Mouse (Mus musculus): ENCODE results near the gene Cpsf6. TPM values are rescaled to one million over a fixed set of nuclear protein-coding genes. Genes with fewer than 3 reads are reported as not detected.

Gene Cpsf6
- polyA plus RNA-seq, 1 experiment, result 57.9 TPM

- no peak overlapping the region for H3K4me3 ChIP-seq (ENCODE audit: insufficient read depth, low read length)
- TF ChIP-seq CTCF (IDR thresholded peaks at IDR 0.05; ENCODE audit: low read depth, low read length), result no peak
- TF ChIP-seq POLR2A (IDR thresholded peaks at IDR 0.05; ENCODE audit: borderline replicate concordance, low read depth, low read length), result no peak
- H3K4me1 ChIP-seq (ENCODE audit: control insufficient read depth, insufficient read depth, low read length), result peaks cover 4% of the 10 kb centered on the region
- no peak overlapping the region for H3K27ac ChIP-seq (ENCODE audit: insufficient read depth, low read depth, low read length)
These were observed 67.6 kb downstream of the Cpsf6 start for GRCm38 (mm10) chr10:117312168-117312567.

GRCm38 (mm10) chr10:117304371-117304770 lies 75.4 kb downstream of the Cpsf6 start:
- no peak overlapping the region for H3K4me3 ChIP-seq (ENCODE audit: insufficient read depth, low read length)
- no peak for TF ChIP-seq POLR2A (IDR thresholded peaks at IDR 0.05; ENCODE audit: borderline replicate concordance, low read depth, low read length)
- TF ChIP-seq CTCF (IDR thresholded peaks at IDR 0.05; ENCODE audit: low read depth, low read length), result no peak
- peak overlapping the region; percentile 100 for H3K27ac ChIP-seq (ENCODE audit: insufficient read depth, low read depth, low read length)
- peaks cover 55% of the 10 kb centered on the region for H3K4me1 ChIP-seq (ENCODE audit: control insufficient read depth, insufficient read depth, low read length)

- H3K4me1 ChIP-seq (ENCODE audit: control insufficient read depth, insufficient read depth, low read length), result peaks cover 74% of the 10 kb centered on the region
- TF ChIP-seq CTCF (IDR thresholded peaks at IDR 0.05; ENCODE audit: low read depth, low read length) (no peak), POLR2A (IDR thresholded peaks at IDR 0.05; ENCODE audit: borderline replicate concordance, low read depth, low read length) (no peak)
- peak overlapping the region; percentile 100 for H3K27ac ChIP-seq (ENCODE audit: insufficient read depth, low read depth, low read length)
- H3K4me3 ChIP-seq (ENCODE audit: insufficient read depth, low read length), result no peak overlapping the region
These were observed 78.1 kb downstream of the Cpsf6 start for GRCm38 (mm10) chr10:117301688-117302087.

DNA sequence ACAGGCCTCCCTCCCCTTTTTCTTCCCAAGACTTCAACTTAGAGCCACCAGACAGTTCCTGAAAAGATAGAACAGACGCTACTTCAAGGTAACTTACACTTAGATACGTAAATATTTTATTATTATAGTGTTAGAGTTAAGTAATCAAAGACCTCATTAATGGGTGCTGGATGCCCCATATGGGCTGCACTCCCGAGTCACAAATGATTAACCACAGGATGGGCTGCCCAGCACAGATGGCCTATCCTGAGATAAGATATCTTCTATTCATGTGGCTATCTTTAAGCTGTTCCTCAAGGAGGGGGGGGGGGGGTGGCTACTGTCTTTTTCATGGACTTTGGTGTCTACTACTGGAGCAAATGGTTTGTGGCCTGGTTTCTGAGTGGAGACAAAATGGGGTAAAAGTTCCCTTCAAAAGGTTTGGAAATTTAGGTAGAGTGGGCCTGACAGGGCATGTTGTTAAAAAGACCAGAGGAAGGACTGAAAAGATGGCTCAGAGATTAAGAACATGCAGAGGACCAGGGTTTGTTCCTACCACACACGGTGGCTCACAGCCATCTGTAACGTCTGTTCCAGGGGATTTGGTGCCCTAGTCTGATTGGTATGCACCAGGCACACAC lies 79.8 kb downstream of the Cpsf6 start:
- H3K4me1 ChIP-seq (ENCODE audit: control insufficient read depth, insufficient read depth, low read length), result peaks cover 80% of the 10 kb centered on the region
- H3K27ac ChIP-seq (ENCODE audit: insufficient read depth, low read depth, low read length), result peak overlapping the region; percentile 100
- H3K4me3 ChIP-seq (ENCODE audit: insufficient read depth, low read length), result no peak overlapping the region

DNA sequence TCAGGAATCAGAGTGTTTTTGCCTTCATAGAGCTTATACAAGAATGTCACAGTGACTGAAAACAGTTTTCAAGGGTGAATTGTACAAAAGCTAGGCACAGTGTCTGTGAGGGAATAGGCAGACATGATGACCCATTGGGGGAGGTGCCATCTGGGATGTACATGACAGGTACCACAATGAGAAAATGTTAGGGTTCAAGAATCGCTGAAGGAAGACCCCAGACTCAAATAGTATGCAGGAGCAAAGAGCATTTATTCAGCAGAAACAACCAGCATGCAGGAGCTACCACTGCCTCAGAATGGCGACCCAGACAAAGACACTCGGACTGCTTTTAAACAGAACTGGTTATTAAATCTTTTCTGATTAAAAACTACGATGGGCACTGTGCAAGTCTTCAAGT lies 80.7 kb downstream of the Cpsf6 start:
- H3K4me3 ChIP-seq (ENCODE audit: insufficient read depth, low read length), result no peak overlapping the region
- H3K27ac ChIP-seq (ENCODE audit: insufficient read depth, low read depth, low read length), result peak overlapping the region; percentile 3; the same call in 1 of the 2 replicates
- H3K4me1 ChIP-seq (ENCODE audit: control insufficient read depth, insufficient read depth, low read length), result peaks cover 74% of the 10 kb centered on the region
- TF ChIP-seq POLR2A (IDR thresholded peaks at IDR 0.05; ENCODE audit: borderline replicate concordance, low read depth, low read length), result no peak
- TF ChIP-seq CTCF (IDR thresholded peaks at IDR 0.05; ENCODE audit: low read depth, low read length), result no peak

More for the DNA sequence above, 79.8 kb downstream of the Cpsf6 start:
- TF ChIP-seq CTCF (IDR thresholded peaks at IDR 0.05; ENCODE audit: low read depth, low read length), result no peak
- TF ChIP-seq POLR2A (IDR thresholded peaks at IDR 0.05; ENCODE audit: borderline replicate concordance, low read depth, low read length), result no peak

GRCm38 (mm10) chr10:117298336-117298735 lies 81.5 kb downstream of the Cpsf6 start:
- TF ChIP-seq CTCF (IDR thresholded peaks at IDR 0.05; ENCODE audit: low read depth, low read length), result no peak
- TF ChIP-seq POLR2A (IDR thresholded peaks at IDR 0.05; ENCODE audit: borderline replicate concordance, low read depth, low read length), result no peak
- peak overlapping the region; percentile 7 for H3K27ac ChIP-seq (ENCODE audit: insufficient read depth, low read depth, low read length)
- H3K4me3 ChIP-seq (ENCODE audit: insufficient read depth, low read length), result no peak overlapping the region
- H3K4me1 ChIP-seq (ENCODE audit: control insufficient read depth, insufficient read depth, low read length), result peaks cover 70% of the 10 kb centered on the region

Other genes starting within 250 kb of the Cpsf6 start
- gene Frs2, start 231.5 kb downstream of the Cpsf6 start, polyA plus RNA-seq (2012; ENCODE audit: insufficient read depth, insufficient read length, missing spikeins), result 18.2 and 20.5 TPM in 2 replicates
- gene Yeats4, start 155.5 kb downstream of the Cpsf6 start, polyA plus RNA-seq (2012; ENCODE audit: insufficient read depth, insufficient read length, missing spikeins), result 61.0 and 64.0 TPM in 2 replicates
- not detected in 2 replicates for gene 9530003J23Rik, start 141.3 kb downstream of the Cpsf6 start, polyA plus RNA-seq (2012; ENCODE audit: insufficient read depth, insufficient read length, missing spikeins)
- 36,853 and 37,625 TPM in 2 replicates for gene Lyz2, start 97.7 kb downstream of the Cpsf6 start, polyA plus RNA-seq (2012; ENCODE audit: insufficient read depth, insufficient read length, missing spikeins)
- gene Lyz1, start 87.1 kb downstream of the Cpsf6 start, polyA plus RNA-seq (2012; ENCODE audit: insufficient read depth, insufficient read length, missing spikeins), result 90.7 and 94.4 TPM in 2 replicates
- not detected in 2 replicates for gene Cpm, start 249.5 kb upstream of the Cpsf6 start, polyA plus RNA-seq (2012; ENCODE audit: insufficient read depth, insufficient read length, missing spikeins)

All from bone marrow macrophage, adult 2 months (primary cell).